Mouse (Mus musculus) frontal cortex, postnatal 10 days (tissue): ENCODE results near the gene Lax1.
"Not testable (repeated sequence)": the region's sequence is repeated elsewhere in the genome, so short reads cannot be mapped to it uniquely, and the experiment has no call there.

Experiments
- DNase-seq, 2 experiments: peaks; one replicate each; pipeline ENCODE4 v3.0.0; 2022; ENCODE audit warnings: low spot score in 2 of 2, mixed read lengths in 1 of 2

The Lax1 gene

GRCm38 (mm10) chr1:133689897-133690296 is at the start of gene Lax1:
Lax1 (minus strand) TSS chr1:133690108.
- no peak for DNase-seq

DNA sequence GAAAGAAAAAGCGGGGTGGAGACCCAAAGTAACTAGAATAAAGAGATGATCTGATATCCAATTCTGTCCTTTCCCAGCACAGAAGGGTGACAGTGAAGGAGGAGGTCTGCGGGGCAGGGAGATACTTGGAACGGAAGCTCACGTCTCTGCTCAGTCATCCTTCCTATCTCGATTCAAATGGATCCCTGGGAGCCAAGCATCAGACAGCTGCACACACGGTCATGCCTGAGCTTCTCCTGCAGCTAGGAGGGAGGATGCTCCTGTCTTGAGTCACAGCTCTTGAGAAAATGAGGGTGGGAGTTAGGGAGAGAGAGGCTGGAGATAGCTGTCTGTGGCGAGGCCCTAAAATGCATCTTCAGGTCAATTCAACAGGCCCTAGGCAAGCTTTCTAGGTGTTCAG is 46.8 kb upstream of the Lax1 start:
- no peak for DNase-seq

DNA sequence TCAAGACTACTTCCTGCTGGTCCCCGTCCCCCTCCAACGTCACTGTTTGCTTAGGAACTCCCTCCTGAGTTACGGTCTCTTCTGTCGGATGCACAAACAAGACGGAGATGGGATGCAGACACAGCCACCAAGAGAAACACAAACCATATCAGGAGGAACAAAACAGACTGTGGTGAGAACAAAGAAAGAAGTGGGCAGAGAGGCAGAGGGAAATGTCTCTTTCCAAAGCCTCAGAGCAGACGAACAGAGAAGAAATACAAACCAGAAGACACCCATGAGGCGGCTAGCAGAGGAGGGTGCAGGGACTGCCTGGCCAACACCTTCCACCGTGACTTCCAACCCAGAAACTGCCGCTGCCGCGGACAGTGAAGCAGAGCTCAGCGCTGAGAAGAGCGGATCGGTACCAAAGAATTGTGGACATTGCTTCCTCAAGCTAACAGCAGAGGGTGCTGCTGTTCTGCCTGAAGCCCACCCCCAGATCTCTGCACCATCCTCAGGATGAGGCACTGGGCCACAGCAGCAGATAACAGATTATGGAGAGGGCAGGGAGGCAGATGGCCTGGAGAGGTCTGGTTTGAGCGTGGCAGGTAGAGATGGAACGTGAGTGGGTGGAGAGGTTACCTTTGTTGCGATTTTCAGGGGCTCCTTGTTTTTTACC is 46.2 kb upstream of the Lax1 start:
- DNase-seq = peak; percentile 50 to 75

DNA sequence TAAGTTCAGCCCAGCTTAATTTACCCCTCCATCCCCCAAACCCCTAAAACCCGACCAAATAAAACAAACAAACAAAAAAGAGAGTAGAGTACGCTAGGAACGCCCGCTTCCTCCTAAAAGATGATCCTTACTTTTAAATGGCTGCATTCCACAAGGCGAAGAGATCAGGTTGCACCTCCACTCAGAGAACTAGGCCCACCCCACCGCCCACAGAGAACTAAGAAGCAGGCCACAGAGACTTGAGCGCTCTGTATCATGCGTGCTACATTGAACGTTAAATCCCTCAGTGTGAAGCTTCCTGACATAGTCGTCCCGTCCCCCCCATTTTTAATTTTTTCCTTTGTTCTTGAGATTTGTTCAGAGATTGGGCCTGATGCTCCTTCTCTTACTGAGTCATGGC is 42.9 kb upstream of the Lax1 start:
- no peak for DNase-seq

GRCm38 (mm10) chr1:133728339-133728738 is 38.4 kb upstream of the Lax1 start:
- DNase-seq = no peak

DNA sequence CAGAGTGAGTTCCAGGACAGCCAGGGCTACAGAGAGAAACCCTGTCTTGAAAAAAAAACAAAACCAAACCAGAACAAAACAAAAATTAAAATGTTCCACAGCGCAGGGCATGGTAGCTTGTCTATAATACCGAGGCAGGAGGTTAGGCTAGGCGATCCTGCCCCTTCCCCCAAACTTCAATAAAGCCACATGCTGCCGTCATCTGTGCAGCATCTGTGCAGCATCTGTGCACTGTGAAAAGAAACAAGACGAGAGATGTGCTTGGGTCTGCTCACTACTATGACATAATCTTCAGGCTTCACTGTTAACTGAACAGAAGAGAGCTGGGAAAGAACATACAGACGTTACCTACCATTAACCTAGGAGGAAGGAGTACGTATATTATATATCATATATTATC is 30.4 kb upstream of the Lax1 start:
- no peak for DNase-seq

- DNase-seq = no peak
Measured at GRCm38 (mm10) chr1:133718786-133719185, 28.9 kb upstream of the Lax1 start.

DNA sequence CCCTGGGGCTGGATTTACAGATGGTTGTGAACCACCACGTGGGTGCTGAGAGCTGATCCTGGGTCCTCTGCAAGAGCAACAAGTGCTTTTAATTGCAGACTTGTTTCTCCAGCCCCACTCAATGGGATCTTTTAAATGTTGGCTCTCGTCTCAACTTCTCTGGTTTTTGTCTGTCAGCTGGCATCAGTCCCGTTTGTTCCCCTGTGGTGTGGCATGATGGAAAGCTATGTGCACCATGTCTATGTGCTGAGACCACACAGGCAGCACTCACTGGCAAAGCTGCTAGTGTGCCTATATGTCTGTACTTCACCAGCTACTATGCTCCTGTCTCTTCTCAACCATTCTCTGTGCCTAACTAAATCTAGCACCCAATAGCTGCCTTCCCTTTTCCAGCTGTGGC is 28.4 kb upstream of the Lax1 start:
- no peak for DNase-seq

GRCm38 (mm10) chr1:133716464-133716863 is 26.6 kb upstream of the Lax1 start:
- no peak for DNase-seq

GRCm38 (mm10) chr1:133715191-133715590 is 25.3 kb upstream of the Lax1 start:
- no peak for DNase-seq

GRCm38 (mm10) chr1:133713009-133713370 is 23.1 kb upstream of the Lax1 start:
- DNase-seq = no peak

DNA sequence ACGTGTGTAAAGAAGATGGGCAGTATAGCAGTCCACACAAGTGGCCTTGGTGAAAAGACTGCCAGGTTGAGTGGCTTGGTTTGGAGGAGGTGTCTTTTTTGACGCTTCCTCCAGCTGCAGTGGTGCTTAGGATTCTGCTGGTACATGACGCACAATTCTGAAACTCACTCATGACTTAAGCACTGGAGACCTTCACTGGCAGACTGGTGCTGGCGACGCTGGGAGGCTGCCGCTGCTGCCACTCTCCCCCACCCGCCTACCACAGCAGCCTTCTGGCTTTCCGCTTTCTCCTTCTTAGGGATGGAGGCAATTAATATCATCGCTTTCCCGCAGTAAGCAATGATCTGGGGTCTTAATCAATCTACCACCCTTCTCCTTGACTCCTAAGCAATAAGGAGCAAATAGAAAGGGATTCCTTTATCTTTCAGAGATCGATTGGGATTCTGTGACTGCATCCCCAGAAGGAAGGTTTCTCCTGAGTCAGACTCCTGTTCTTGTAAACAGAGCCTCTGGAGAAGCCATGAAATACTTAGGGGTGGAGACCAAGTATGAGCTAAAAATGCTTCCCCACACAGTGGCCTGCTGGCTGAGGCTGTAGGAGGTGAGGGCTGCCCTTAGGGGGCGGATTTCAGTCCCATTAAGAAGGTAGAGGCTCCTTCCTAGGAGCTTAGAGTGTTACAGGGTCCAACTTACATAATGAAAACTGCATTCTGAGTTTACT is 22.5 kb upstream of the Lax1 start:
- no peak for DNase-seq

DNA sequence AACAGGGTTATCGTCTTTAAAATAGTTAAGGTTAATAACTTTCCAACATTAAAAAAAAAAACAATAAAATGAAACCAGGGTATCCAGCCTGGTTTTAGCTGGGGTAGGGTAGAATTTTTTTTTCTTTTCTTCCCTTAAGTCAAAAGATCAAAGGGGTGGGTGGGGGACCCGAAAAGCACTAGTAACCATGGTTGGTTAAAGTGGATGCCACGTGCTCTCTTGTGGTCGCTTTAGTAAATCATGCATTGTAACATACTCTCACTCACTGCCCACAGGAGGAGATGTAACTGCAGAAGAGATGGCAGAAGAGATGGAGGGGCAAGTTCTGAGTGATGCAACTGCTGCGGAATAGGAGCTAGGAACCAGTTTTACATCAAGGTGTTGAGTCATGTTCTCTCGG is 21.5 kb upstream of the Lax1 start:
- no peak for DNase-seq

DNA sequence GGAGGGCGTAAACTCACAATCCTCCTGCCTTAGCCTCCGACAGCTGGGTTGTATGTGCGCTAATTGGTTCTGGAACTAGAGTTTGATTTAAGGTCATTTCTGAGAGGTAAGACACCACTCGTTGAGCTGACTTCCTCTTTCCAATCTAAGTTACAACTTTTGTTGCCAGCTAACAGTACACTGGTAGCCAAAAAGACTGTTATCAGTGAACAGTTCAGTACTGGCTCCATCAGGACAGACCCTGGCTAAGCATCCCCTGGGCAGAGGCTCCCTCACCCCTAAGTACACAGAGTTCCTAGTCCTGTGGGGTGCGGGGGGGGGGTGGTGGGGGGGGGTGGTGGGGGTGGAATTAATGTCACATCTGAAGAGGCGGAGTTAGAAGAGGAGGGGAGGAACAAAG is 21.0 kb upstream of the Lax1 start:
- no peak for DNase-seq

GRCm38 (mm10) chr1:133709292-133709691 is 19.4 kb upstream of the Lax1 start:
- DNase-seq = no peak

- DNase-seq = not testable (repeated sequence)
Measured at GRCm38 (mm10) chr1:133701824-133702223, 11.9 kb upstream of the Lax1 start.

GRCm38 (mm10) chr1:133697935-133698620 is 8.2 kb upstream of the Lax1 start:
- no peak for DNase-seq

GRCm38 (mm10) chr1:133695901-133696300 is 6.0 kb upstream of the Lax1 start:
- no peak for DNase-seq

- no peak for DNase-seq
Measured at GRCm38 (mm10) chr1:133694876-133695275, 5.0 kb upstream of the Lax1 start.

DNA sequence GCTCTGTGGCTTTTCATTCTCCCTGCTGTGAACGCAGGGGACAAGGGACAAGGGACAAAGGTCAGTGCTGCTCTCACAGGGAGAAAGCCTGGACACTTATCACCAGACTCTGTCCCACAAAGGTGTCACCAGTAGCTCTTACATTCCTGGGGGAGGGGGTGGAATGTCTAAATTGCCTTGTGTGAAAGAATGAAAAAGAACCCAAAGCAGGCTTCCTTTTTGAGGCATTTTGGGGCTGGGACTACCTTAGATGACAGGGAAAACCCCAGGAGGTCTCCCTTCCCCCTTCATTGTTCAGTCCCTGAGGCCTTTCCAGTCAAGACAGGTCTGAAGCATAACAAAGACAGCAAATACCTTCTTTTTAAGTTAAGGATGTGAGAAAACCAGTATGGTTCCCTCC is 4.4 kb upstream of the Lax1 start:
- DNase-seq = no peak

GRCm38 (mm10) chr1:133693536-133694114 is 3.7 kb upstream of the Lax1 start:
- no peak for DNase-seq

DNA sequence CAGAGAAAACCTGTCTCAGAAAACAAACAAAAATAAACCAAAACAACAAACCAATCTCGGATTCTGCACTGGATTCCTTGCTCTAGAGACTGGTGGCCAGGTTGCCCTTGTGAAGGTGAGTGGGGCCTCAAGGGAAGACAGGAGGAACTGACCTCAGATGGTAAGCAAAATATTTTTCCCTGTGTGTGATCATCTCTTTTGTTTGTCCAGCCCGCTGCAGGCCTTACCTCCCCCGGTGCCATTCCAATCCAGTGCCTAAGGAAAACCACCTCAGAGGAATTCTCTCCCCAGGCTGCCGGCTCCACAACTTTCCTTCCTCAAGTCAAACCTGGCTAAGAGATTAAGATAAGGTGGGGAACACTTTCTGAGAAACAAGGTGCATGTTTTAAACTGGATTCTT is 2.3 kb upstream of the Lax1 start:
- DNase-seq = no peak

- DNase-seq = no peak
Measured at GRCm38 (mm10) chr1:133691046-133691445, 1.1 kb upstream of the Lax1 start.
